Mouse (Mus musculus): ENCODE measurements around the gene Litaf.
A peak's percentile ranks its signal among the peaks of the same experiment; 100 is the strongest.

DNA sequence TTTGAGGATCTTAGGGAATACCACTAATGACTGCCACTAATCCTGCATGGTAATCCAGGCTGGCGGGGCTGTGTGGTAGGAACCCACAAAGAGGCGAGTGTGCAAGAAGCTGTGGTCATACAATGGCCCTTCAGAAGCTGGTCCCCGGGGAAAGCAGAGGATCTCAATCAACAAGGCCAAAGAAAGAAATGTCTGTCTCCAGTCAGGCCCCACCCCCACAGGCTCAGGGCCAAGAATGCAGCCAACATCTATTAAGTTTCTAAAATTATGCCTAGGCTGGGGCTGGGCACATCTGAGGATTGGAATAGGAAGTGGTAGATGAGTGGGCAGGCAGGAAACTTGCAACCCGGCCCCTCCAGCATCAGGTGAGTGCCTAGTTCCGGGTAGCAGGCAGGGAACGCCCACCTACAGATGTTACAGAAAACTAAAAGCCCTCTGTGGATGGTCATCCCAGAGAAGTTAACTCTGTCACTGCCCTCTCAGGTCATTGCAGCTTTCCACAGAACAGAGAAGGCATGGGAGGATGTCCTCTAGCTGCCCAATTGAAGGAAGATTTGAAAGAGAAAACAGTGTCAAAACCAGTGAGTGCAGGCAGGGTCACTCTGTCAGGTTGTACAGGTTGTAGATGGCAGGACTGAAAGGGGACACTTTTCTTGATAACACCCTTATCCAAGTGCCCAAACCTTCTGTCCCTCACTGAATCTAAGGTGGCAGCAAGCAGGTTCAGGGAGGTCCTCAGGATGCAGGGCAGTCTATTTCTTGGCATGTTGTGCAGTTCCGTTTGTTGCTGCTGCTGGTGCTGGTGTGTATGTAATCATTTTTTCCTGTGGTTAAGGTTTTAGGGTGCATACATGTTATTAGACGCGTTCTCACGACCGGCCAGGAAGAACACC lies 53.1 kb downstream of the Litaf start:
- TF ChIP-seq CTCF (conservative IDR thresholded peaks at IDR 0.05 in 1 of 2, IDR thresholded peaks at IDR 0.05 in 1 of 2; ENCODE audit: low read depth in 2 of 2, low read length in 2 of 2) (no peak), SMC3 (IDR thresholded peaks at IDR 0.05; ENCODE audit: low read depth, low read length) (peak; percentile 20), USF2 (conservative IDR thresholded peaks at IDR 0.05; ENCODE audit: low read depth, low read length) (no peak), POLR2A (IDR thresholded peaks at IDR 0.05; ENCODE audit: low read depth, low read length) (peak; percentile 58), TCF12 (IDR thresholded peaks at IDR 0.05; ENCODE audit: low read depth, low read length) (peak; percentile 96), NRF1 (IDR thresholded peaks at IDR 0.05; ENCODE audit: low read depth, low read length) (no peak; the same call in 1 of the 2 replicates), PAX5 (IDR thresholded peaks at IDR 0.05; ENCODE audit: low read length) (no peak), ZC3H11A (IDR thresholded peaks at IDR 0.05; ENCODE audit: low read depth, low read length) (no peak), JUND (conservative IDR thresholded peaks at IDR 0.05; ENCODE audit: low read depth, low read length) (peak; percentile 6; the same call in 1 of the 2 replicates), MAFK (IDR thresholded peaks at IDR 0.05; ENCODE audit: insufficient replicate concordance, low read length) (peak; percentile 60; the same call in 1 of the 2 replicates), POLR2AphosphoS2 (IDR thresholded peaks at IDR 0.05; ENCODE audit: low read depth, low read length) (no peak; the same call in 1 of the 2 replicates), NELFE (IDR thresholded peaks at IDR 0.05; ENCODE audit: low read depth, low read length) (no peak)
